Mouse (Mus musculus): ENCODE data around the gene Mip. TPM values are rescaled to one million over a fixed set of nuclear protein-coding genes. Genes with fewer than 3 reads are reported as not detected.

Gene Mip
- polyA plus RNA-seq, 1 experiment = not detected

DNA sequence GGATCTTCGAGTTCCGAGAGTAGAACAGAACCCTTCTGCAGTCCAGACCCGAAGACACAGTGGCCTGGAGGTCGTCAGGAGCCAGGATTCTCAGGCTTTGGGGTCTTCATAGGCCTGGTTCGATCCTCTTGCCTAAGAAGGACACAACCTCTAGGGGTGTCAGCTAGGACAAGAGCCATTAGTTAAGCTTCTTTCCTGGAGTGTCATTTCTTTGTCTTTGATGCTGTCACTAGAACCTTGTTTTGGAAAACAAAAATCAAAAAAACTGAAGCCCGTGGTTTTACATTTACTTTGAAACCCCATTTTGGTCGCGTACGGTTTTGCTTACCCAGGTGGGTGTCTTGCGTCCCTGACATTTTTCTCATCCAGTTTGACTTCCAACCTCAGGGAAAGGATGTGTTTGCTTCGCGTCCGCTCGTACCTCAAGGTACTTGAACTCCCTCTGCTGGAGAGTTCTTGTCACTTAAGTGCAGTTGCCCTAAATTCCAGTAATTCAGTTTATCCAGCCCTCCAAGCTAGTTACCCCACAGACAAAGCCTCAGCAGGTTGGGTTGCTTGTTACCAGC, 6.9 kb downstream of the Mip start:
- H3K27ac ChIP-seq (ENCODE audit: insufficient read depth, low read depth, low read length) = peak overlapping the region; percentile 97
- WGBS = under 1% methylated on average over 14 of the region's 14 CpGs
- H3K4me3 ChIP-seq (ENCODE audit: insufficient read depth, low read depth, low read length) = peak overlapping the region; percentile 99
- TF ChIP-seq POLR2A (IDR thresholded peaks at IDR 0.05; ENCODE audit: insufficient read depth, low read depth, low read length) (no peak), CTCF (IDR thresholded peaks at IDR 0.05; ENCODE audit: insufficient read depth, low read depth, low read length) (peak; percentile 15; the same call in 1 of the 2 replicates)
- H3K4me1 ChIP-seq (ENCODE audit: control insufficient read depth, insufficient read depth, low read length) = no peaks in the 10 kb centered on the region; the same call in 1 of the 2 replicates

DNA sequence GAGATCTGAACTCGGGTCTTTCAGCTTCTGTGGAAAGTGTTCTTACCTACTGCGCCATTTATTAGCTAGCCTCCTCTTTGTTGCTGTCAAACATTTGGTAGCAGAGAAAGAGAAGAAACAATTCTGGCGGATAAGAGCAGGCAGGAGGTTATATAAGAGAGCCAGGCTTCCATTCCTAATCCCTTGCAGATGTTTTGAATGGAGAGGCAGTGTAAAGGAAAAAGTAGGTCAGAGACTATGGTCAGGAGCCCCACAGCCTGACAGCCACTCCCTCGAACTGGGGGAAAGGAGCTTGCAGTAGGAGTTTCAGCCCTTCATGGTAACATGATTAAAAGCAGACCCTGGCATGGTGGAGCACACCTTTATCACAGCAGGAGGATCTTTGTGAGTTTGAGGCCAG, 10.7 kb downstream of the Mip start:
- peaks cover 8% of the 10 kb centered on the region; the same call in 1 of the 2 replicates for H3K4me1 ChIP-seq (ENCODE audit: control insufficient read depth, insufficient read depth, low read length)

DNA sequence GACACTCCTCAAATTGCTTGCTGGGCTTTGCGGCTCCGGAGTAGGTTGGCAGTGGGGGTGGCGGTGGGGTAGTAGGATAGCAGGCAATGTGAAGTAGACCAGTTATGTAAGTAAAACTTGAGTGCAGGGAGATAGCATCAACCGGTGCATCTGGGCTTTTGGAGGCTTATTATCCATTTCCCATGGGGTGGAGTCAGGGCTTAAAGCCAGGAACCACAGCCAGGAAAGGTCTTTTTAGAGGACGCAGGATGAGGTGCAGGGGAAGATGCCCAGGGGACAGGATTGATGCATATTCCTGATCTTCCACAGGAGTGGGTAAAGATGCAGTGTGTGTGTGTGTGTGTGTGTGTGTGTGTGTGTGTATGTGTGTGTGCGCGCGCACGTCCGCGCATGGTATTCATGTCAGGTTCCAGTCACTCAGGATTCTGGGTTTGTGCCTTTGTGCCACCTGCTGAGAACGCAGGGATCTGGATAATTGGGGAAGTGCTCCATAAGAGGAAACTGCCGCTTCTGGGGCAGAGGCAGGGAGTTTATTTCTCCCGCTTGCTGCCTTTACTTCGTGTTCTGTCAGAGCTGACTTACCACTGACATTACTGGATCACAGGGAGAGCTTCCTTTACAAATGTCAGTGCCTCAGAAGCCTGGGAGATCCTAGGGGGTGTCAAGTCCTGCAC, 12.3 kb downstream of the Mip start:
- H3K4me3 ChIP-seq (ENCODE audit: insufficient read depth, low read depth, low read length) = no peak overlapping the region
- no peak overlapping the region for H3K27ac ChIP-seq (ENCODE audit: insufficient read depth, low read depth, low read length)
- 27% methylated on average over 15 of the region's 15 CpGs for WGBS
- TF ChIP-seq CTCF (IDR thresholded peaks at IDR 0.05; ENCODE audit: insufficient read depth, low read depth, low read length) (no peak), POLR2A (IDR thresholded peaks at IDR 0.05; ENCODE audit: insufficient read depth, low read depth, low read length) (no peak)
- H3K4me1 ChIP-seq (ENCODE audit: control insufficient read depth, insufficient read depth, low read length) = peaks cover 8% of the 10 kb centered on the region; the same call in 1 of the 2 replicates

More for the DNA sequence above, 10.7 kb downstream of the Mip start:
- no peak overlapping the region for H3K27ac ChIP-seq (ENCODE audit: insufficient read depth, low read depth, low read length)
- H3K4me3 ChIP-seq (ENCODE audit: insufficient read depth, low read depth, low read length) = no peak overlapping the region
- 33% methylated on average over 4 of the region's 4 CpGs for WGBS
- TF ChIP-seq POLR2A (IDR thresholded peaks at IDR 0.05; ENCODE audit: insufficient read depth, low read depth, low read length) (no peak), CTCF (IDR thresholded peaks at IDR 0.05; ENCODE audit: insufficient read depth, low read depth, low read length) (no peak)

DNA sequence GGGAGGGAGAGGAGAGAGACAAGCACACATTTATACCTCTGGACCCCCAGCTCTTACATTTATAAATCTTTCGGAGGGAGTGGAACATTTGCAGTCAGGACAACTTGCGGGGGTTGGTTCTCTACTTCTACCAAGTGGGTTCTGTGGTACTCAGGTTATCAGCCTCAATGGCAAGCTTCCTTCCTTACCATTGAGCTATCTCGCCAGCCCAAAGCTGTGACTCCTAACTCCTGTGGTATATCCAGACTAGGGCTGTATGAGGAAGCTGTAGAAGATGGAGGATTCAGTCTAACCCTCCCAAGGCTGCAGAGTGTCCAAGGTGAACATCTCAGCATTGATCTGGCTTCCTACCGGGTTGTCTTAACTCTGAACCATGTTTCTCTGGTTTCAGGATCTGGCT, 13.5 kb downstream of the Mip start:
- Histone ChIP-seq H3K4me3 (ENCODE audit: insufficient read depth, low read depth, low read length) (no peak overlapping the region), H3K27ac (ENCODE audit: insufficient read depth, low read depth, low read length) (no peak overlapping the region), H3K4me1 (ENCODE audit: control insufficient read depth, insufficient read depth, low read length) (peaks cover 8% of the 10 kb centered on the region; the same call in 1 of the 2 replicates)
- TF ChIP-seq CTCF (IDR thresholded peaks at IDR 0.05; ENCODE audit: insufficient read depth, low read depth, low read length) (no peak), POLR2A (IDR thresholded peaks at IDR 0.05; ENCODE audit: insufficient read depth, low read depth, low read length) (no peak)
- 99% methylated on average over 4 of the region's 4 CpGs for WGBS

DNA sequence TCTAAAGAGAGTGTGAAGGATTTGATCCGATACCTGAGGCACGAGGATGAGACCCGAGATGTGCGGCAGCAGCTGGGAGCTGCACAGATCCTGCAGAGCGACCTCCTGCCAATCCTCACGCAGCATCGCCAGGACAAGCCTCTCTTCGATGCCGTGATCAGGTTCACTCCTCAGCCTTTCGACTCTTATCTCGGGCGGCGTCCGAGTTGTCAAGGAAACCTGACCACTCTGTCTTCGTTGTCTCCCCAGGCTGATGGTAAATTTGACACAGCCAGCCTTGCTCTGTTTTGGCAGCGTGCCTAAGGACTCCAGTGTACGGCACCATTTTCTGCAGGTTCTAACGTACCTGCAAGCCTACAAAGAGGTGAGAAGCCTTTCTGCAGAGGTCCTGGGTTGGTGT, 14.5 kb downstream of the Mip start:
- 93% methylated on average over 18 of the region's 18 CpGs for WGBS
- H3K27ac ChIP-seq (ENCODE audit: insufficient read depth, low read depth, low read length) = no peak overlapping the region
- peaks cover 8% of the 10 kb centered on the region; the same call in 1 of the 2 replicates for H3K4me1 ChIP-seq (ENCODE audit: control insufficient read depth, insufficient read depth, low read length)
- TF ChIP-seq CTCF (IDR thresholded peaks at IDR 0.05; ENCODE audit: insufficient read depth, low read depth, low read length) = no peak
- TF ChIP-seq POLR2A (IDR thresholded peaks at IDR 0.05; ENCODE audit: insufficient read depth, low read depth, low read length) = no peak
- no peak overlapping the region for H3K4me3 ChIP-seq (ENCODE audit: insufficient read depth, low read depth, low read length)

DNA sequence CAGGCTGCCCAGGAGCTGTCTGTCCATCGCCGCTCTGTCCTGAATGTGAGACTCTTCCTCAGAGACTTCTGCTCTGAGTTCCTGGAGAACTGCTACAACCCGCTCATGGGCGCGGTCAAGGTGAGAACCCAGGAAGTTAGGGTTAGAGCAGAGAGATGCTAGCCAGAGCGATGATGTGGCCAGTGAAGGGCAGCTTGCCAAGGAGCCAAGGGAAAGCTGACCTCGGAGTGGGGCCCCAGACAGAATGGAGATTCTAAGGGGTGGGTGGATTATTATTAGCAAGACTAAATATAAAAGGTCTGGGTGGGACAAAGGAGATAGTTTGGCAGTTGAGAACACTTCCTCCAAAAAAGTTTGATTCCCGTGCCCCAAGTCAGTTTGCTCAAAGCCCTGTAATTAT, 17.6 kb downstream of the Mip start:
- no peak overlapping the region for H3K4me3 ChIP-seq (ENCODE audit: insufficient read depth, low read depth, low read length)
- no peak overlapping the region for H3K27ac ChIP-seq (ENCODE audit: insufficient read depth, low read depth, low read length)
- H3K4me1 ChIP-seq (ENCODE audit: control insufficient read depth, insufficient read depth, low read length) = peaks cover 10% of the 10 kb centered on the region
- TF ChIP-seq CTCF (IDR thresholded peaks at IDR 0.05; ENCODE audit: insufficient read depth, low read depth, low read length) (no peak), POLR2A (IDR thresholded peaks at IDR 0.05; ENCODE audit: insufficient read depth, low read depth, low read length) (no peak)
- WGBS = 87% methylated on average over 8 of the region's 8 CpGs

DNA sequence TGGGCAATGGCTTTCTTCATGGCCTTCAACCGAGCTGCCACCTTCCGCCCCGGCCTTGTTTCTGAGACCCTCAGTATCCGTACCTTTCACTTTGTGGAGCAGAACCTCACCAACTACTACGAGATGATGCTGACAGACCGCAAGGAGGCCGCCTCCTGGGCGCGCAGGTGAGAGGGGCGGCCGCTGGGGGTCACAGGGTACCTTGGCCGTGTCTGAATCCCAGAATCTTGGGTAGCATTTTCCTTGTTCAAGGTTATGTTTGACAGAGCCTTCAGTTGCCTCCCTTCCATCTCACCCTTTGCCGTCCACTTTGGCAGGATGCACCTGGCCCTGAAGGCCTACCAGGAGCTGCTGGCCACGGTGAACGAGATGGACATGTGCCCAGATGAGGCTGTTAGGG, 18.5 kb downstream of the Mip start:
- no peak overlapping the region for H3K4me3 ChIP-seq (ENCODE audit: insufficient read depth, low read depth, low read length)
- H3K4me1 ChIP-seq (ENCODE audit: control insufficient read depth, insufficient read depth, low read length) = peaks cover 9% of the 10 kb centered on the region
- 95% methylated on average over 15 of the region's 15 CpGs for WGBS
- no peak overlapping the region for H3K27ac ChIP-seq (ENCODE audit: insufficient read depth, low read depth, low read length)
- TF ChIP-seq POLR2A (IDR thresholded peaks at IDR 0.05; ENCODE audit: insufficient read depth, low read depth, low read length) = no peak
- TF ChIP-seq CTCF (IDR thresholded peaks at IDR 0.05; ENCODE audit: insufficient read depth, low read depth, low read length) = no peak

DNA sequence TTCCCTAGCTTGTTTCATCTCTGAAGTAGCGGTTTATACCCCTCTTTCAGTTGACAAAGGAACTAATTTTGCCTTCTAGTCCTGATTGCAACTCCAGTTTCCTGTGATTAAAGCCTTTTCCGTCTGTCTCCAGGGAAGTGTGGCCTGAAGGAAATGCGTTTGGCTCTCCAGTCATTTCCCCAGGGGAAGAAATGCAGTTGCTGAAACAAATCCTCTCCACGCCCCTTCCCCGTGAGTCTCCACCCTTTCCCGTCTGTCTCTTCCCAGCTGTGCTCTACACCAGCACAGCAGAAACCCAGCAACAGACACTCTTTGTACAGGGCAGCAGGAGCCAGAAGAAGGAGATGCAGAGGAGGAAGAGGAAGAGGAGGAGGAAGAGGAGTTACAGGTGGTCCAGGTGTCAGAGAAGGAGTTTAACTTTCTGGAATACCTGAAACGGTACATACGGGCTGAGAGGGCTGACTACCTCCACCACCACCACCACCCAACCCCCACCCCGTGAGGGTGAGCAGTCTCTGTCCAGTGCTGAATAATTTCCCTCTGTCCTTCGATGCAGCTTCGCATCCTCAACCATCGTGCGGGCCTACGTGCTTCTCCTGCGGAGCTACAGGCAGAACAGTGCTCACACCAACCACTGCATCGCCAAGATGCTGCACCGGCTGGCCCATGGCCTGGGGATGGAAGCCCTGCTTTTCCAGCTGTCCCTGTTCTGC, 21.5 kb downstream of the Mip start:
- 70% methylated on average over 17 of the region's 17 CpGs for WGBS
- Histone ChIP-seq H3K27ac (ENCODE audit: insufficient read depth, low read depth, low read length) (peak overlapping the region; percentile 6; the same call in 1 of the 2 replicates), H3K4me1 (ENCODE audit: control insufficient read depth, insufficient read depth, low read length) (peaks cover 9% of the 10 kb centered on the region), H3K4me3 (ENCODE audit: insufficient read depth, low read depth, low read length) (peak overlapping the region; percentile 7; the same call in 1 of the 2 replicates)
- TF ChIP-seq CTCF (IDR thresholded peaks at IDR 0.05; ENCODE audit: insufficient read depth, low read depth, low read length) (no peak), POLR2A (IDR thresholded peaks at IDR 0.05; ENCODE audit: insufficient read depth, low read depth, low read length) (no peak)

DNA sequence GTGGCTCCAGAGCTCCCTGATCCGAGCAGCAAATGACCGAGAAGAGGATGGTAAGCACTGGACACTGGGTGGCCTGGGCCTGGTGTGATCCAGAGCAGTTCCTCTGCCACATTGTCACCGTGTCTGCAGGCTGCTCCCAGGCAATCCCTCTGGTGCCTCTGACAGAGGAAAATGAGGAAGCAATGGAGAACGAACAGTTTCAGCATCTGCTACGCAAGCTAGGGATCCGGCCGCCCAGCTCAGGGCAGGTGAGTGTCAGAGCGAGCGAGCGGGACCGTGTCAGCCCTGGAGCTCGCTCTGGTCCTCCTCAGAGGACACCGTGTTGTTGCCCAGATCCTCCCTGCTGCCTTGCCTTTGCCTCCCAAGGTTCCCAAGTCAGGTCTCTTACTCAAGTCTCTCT, 24.9 kb downstream of the Mip start:
- Histone ChIP-seq H3K4me1 (ENCODE audit: control insufficient read depth, insufficient read depth, low read length) (peaks cover 9% of the 10 kb centered on the region), H3K4me3 (ENCODE audit: insufficient read depth, low read depth, low read length) (no peak overlapping the region), H3K27ac (ENCODE audit: insufficient read depth, low read depth, low read length) (no peak overlapping the region)
- TF ChIP-seq POLR2A (IDR thresholded peaks at IDR 0.05; ENCODE audit: insufficient read depth, low read depth, low read length) (no peak), CTCF (IDR thresholded peaks at IDR 0.05; ENCODE audit: insufficient read depth, low read depth, low read length) (no peak)
- WGBS = 96% methylated on average over 13 of the region's 13 CpGs

All from olfactory bulb, adult 2 months (tissue).